18 mouse cellular contexts compared by ENCODE assay signal in genomic region chr17:14295146-14295545, GRCm38 (mm10). TPM values are rescaled to one million over a fixed set of nuclear protein-coding genes. Genes with fewer than 3 reads are reported as not detected.
DNase-seq lines count a peak whose midpoint lies in the region; ATAC-seq and TF ChIP-seq lines count a peak whose summit lies in the region.
"Had no signal": no experiment of that assay in that cellular context is flagged by ENCODE, and none has a peak within 500 bp of the region (broad histone marks: within the 10 kb centered on the region; RNA-seq: fewer than 3 reads in every experiment).

No protein-coding gene starts in this region.

- intact Hi-C loops in gastrocnemius, adult 2 months (cut with DNase I), result no loop called here
- intact Hi-C loops in gastrocnemius, postnatal 36 days (cut with DNase I), result no loop called here

- H3K27ac ChIP-seq in gastrocnemius, adult 2 months, result 0 out of 2 replicates have a peak overlapping the region, but pooled peaks have one; percentile 40
- H3K27ac ChIP-seq: embryonic facial prominence, embryonic 13.5 days; forebrain, embryonic 12.5 days; heart, embryonic 10.5 days; hindbrain, embryonic 10.5 days; hindbrain, embryonic 14.5 days; intestine, embryonic 15.5 days had no signal

- DNase-seq in gastrocnemius, adult 2 months, result peak; percentile 60
- no peak for DNase-seq in gastrocnemius, postnatal 36 days
- peak; percentile 33 for DNase-seq in heart, adult 8-10 months (ENCODE audit: low spot score)
- DNase-seq in heart, postnatal 4 days, result no peak
- DNase-seq in gastrocnemius, postnatal 25 days, result peak; percentile 50
- DNase-seq: adrenal gland, adult 8-10 months; cerebellum, adult 18-20 months; cerebellum, adult 9-11 months; cerebellum, postnatal 36 days; kidney, adult 18-20 months had no signal

- ATAC-seq in megakaryocyte progenitor cell, adult 5-6 weeks (replicated peaks; ENCODE audit: poor library complexity), result no peak
- ATAC-seq: forebrain, embryonic 16.5 days; intestine, embryonic 15.5 days had no signal

- H3K4me3 ChIP-seq in gastrocnemius, adult 2 months, result no peak overlapping the region
- H3K4me3 ChIP-seq: embryonic facial prominence, embryonic 13.5 days; forebrain, embryonic 12.5 days; heart, embryonic 10.5 days; hindbrain, embryonic 10.5 days; intestine, embryonic 15.5 days had no signal

- TF ChIP-seq CTCF in gastrocnemius, adult 2 months (IDR thresholded peaks at IDR 0.05), result no peak

RNA-seq across cellular contexts. Expression of gene Smoc2, which starts 15.8 kb away (rescaled TPM):
- 10 to 100 TPM; 40.6 to 65.5 TPM for total RNA-seq in gastrocnemius, adult 2 months (2021)
- total RNA-seq in gastrocnemius, postnatal 36 days (2021), result 10 to 100 TPM; 64.4 to 76.9 TPM
- total RNA-seq in heart, adult 8-10 months (2022), result 10 to 100 TPM; 39.4 to 55.1 (median 46.0) TPM
- 10 to 100 TPM; 23.4 to 28.1 TPM for total RNA-seq in heart, postnatal 4 days (2021)
- total RNA-seq in gastrocnemius, postnatal 25 days (2021), result 10 to 100 TPM; 62.2 to 65.8 TPM
- total RNA-seq in megakaryocyte progenitor cell, adult 5-6 weeks (2015), result not detected in 2 replicates
- not detected in 2 replicates for total RNA-seq in megakaryocyte progenitor cell, adult 5-6 weeks (2017)

Comparison
In these comparisons a context has a peak if more than half of its experiments do, and no peak if none do; other contexts are left out.
1. DNase-seq: peak in gastrocnemius, adult 2 months (single experiment), heart, adult 8-10 months (single experiment) and gastrocnemius, postnatal 25 days (single experiment); none in gastrocnemius, postnatal 36 days (0 of 2) and heart, postnatal 4 days (single experiment).
2. RNA of gene Smoc2, which starts 15.8 kb away (total RNA-seq): 64.4 to 76.9 TPM in gastrocnemius, postnatal 36 days, 62.2 to 65.8 TPM in gastrocnemius, postnatal 25 days, 40.6 to 65.5 TPM in gastrocnemius, adult 2 months, 39.4 to 55.1 TPM in heart, adult 8-10 months and 23.4 to 28.1 TPM in heart, postnatal 4 days; not detected in megakaryocyte progenitor cell, adult 5-6 weeks; every median in the first group is over 10 times any median in the second.